Mouse (Mus musculus) spleen, adult 2 months (tissue): ENCODE results near the gene Ube3b. TPM values are rescaled to one million over a fixed set of nuclear protein-coding genes. Genes with fewer than 3 reads are reported as not detected.

Source experiments
- DNase-seq, 2 experiments: peaks; one replicate each; pipeline versions ENCODE4 v3.0.0 to v3.0.0-alpha.2; 2012 to 2021; ENCODE audit warnings: low spot score in 2 of 2, low read depth in 1 of 2
- H3K27ac ChIP-seq: fragments of 200-500 bp; 2 replicates; pipeline ENCODE4 v1.5.1; 2012; ENCODE audit warnings: low read length, inconsistent platforms; ENCODE audit not compliant: insufficient read depth
- H3K27me3 ChIP-seq: fragments of 200-500 bp; 2 replicates; pipeline ENCODE4 v1.6.1; 2012; ENCODE audit warnings: mild to moderate bottlenecking, moderate library complexity, low read length, inconsistent platforms; ENCODE audit not compliant: control insufficient read depth, insufficient read depth
- H3K36me3 ChIP-seq: fragments of 200-500 bp; 2 replicates; pipeline ENCODE4 v1.6.1; 2012; ENCODE audit warnings: mild to moderate bottlenecking, low read length, inconsistent platforms; ENCODE audit not compliant: control insufficient read depth, insufficient read depth
- H3K4me1 ChIP-seq: fragments of 200-500 bp; 2 replicates; pipeline ENCODE4 v1.6.1; 2011; ENCODE audit warnings: inconsistent platforms; ENCODE audit not compliant: control insufficient read depth, insufficient read depth, insufficient read length
- H3K4me3 ChIP-seq: fragments of 200-500 bp; 2 replicates; pipeline ENCODE4 v1.5.1; 2011; ENCODE audit warnings: mild to moderate bottlenecking, inconsistent platforms; ENCODE audit not compliant: insufficient read depth, insufficient read length; ENCODE audit errors: extremely low read depth
- CTCF ChIP-seq: fragments of 200-500 bp; IDR thresholded peaks from 2 replicates; pipeline ENCODE4 v1.5.1; 2011; ENCODE audit warnings: mild to moderate bottlenecking, inconsistent platforms; ENCODE audit not compliant: insufficient read depth, insufficient read length, insufficient replicate concordance; ENCODE audit errors: extremely low read depth
- POLR2A ChIP-seq: fragments of 200-500 bp; IDR thresholded peaks from 2 replicates; pipeline ENCODE4 v1.6.1; 2011; ENCODE audit warnings: low read depth, low read length, inconsistent platforms
- WGBS: fragments of 180-500 bp; shearing (Covaris S2); methylation state at CpG from one replicate; pipeline ENCODE4 v1.1.7; 2018; 5-methylcytosine and 5-hydroxymethylcytosine counted together
- polyA plus RNA-seq: library from polyadenylated mRNA; depleted of rRNA; stranded (reverse); fragments of >200 nt; gene quantifications from 2 replicates; pipeline ENCODE4 v1.2.3, GENCODE M21; 2012; rRNA removed

Gene Ube3b
- polyA plus RNA-seq = 44.4 and 53.1 TPM in 2 replicates

- WGBS = under 1% methylated on average over 74 of the region's 74 CpGs
- peak; percentile 56 for TF ChIP-seq POLR2A
- TF ChIP-seq CTCF = no peak
- H3K4me1 ChIP-seq = peaks cover 18% of the 10 kb centered on the region; the same call in 1 of the 2 replicates
These were observed at the start of gene Ube3b, which contains the start of gene Kctd10 for GRCm38 (mm10) chr5:114380209-114381012. TSS of gene Ube3b (plus strand) at chr5:114380607. TSS of gene Kctd10 (minus strand) at chr5:114380508.

GRCm38 (mm10) chr5:114342996-114343395 lies 37.4 kb upstream of the Ube3b start:
- H3K27ac ChIP-seq = no peak overlapping the region
- DNase-seq = no peak
- H3K27me3 ChIP-seq = no peaks in the 10 kb centered on the region
- TF ChIP-seq POLR2A (no peak), CTCF (no peak)
- H3K36me3 ChIP-seq = no peaks in the 10 kb centered on the region
- H3K4me3 ChIP-seq = no peak overlapping the region
- WGBS = 68% methylated on average over 5 of the region's 5 CpGs
- no peaks in the 10 kb centered on the region for H3K4me1 ChIP-seq

More at GRCm38 (mm10) chr5:114380209-114381012, at the start of gene Ube3b, which contains the start of gene Kctd10:
- peak within 1 kb of the TSS; percentile 90 for H3K27ac ChIP-seq
- peaks cover 6% of the 10 kb centered on the region for H3K36me3 ChIP-seq
- H3K27me3 ChIP-seq = no peaks in the 10 kb centered on the region
- DNase-seq = peak; percentile 74 to 92
- H3K4me3 ChIP-seq = peak within 1 kb of the TSS; percentile 89

DNA sequence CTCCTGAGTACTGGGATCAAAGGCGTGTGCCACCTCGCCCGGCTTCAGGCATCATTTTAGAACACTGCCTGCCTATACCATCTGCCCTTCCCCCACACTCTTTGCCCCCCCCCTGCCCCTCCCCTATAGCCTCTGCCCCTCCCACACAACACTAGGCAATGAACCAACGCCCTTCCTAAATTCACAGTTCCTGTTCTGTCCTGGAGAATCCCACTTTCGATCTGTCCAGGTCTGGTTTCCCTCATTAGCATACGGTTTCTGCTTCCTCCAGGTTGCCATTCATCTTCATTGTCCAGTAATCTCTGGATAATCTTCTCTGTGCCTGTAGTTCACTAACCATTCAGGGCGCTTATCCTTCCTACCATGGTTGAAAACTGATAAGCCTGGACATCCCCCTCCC lies 36.8 kb upstream of the Ube3b start:
- no peaks in the 10 kb centered on the region for H3K27me3 ChIP-seq
- H3K36me3 ChIP-seq = no peaks in the 10 kb centered on the region
- no peak for DNase-seq
- TF ChIP-seq POLR2A = no peak
- TF ChIP-seq CTCF = no peak
- 80% methylated on average over 7 of the region's 7 CpGs for WGBS
- no peak overlapping the region for H3K4me3 ChIP-seq
- no peaks in the 10 kb centered on the region for H3K4me1 ChIP-seq
- no peak overlapping the region for H3K27ac ChIP-seq

GRCm38 (mm10) chr5:114345538-114345937 lies 34.9 kb upstream of the Ube3b start:
- no peak for DNase-seq
- WGBS = 66% methylated on average over 3 of the region's 3 CpGs
- Histone ChIP-seq H3K27me3 (no peaks in the 10 kb centered on the region), H3K27ac (no peak overlapping the region), H3K4me3 (no peak overlapping the region), H3K36me3 (no peaks in the 10 kb centered on the region), H3K4me1 (no peaks in the 10 kb centered on the region)
- TF ChIP-seq CTCF (no peak), POLR2A (no peak)

GRCm38 (mm10) chr5:114347005-114347404 lies 33.4 kb upstream of the Ube3b start:
- no peak overlapping the region for H3K27ac ChIP-seq
- no peaks in the 10 kb centered on the region for H3K4me1 ChIP-seq
- DNase-seq = no peak
- WGBS = 80% methylated on average over 10 of the region's 10 CpGs
- H3K36me3 ChIP-seq = no peaks in the 10 kb centered on the region
- TF ChIP-seq CTCF (no peak), POLR2A (no peak)
- no peaks in the 10 kb centered on the region for H3K27me3 ChIP-seq
- H3K4me3 ChIP-seq = no peak overlapping the region

GRCm38 (mm10) chr5:114351490-114351889 lies 28.9 kb upstream of the Ube3b start:
- no peaks in the 10 kb centered on the region for H3K4me1 ChIP-seq
- H3K4me3 ChIP-seq = no peak overlapping the region
- TF ChIP-seq CTCF (0 out of 2 replicates have a peak, but pooled peaks have one; percentile 14), POLR2A (no peak)

More at GRCm38 (mm10) chr5:114351490-114351889, 28.9 kb upstream of the Ube3b start:
- 68% methylated on average over 10 of the region's 10 CpGs for WGBS
- no peak for DNase-seq
- Histone ChIP-seq H3K36me3 (no peaks in the 10 kb centered on the region), H3K27ac (no peak overlapping the region), H3K27me3 (no peaks in the 10 kb centered on the region)
